Mouse (Mus musculus) lung, adult 2 months (tissue): Measurements from ENCODE around the gene Gck.

Source experiments
- CTCF ChIP-seq: fragments of 200-500 bp; IDR thresholded peaks from 2 replicates; pipeline ENCODE4 v1.5.1; 2011; ENCODE audit warnings: mild to moderate bottlenecking, low read length, control low read depth; ENCODE audit not compliant: insufficient read depth
- POLR2A ChIP-seq: fragments of 200-500 bp; IDR thresholded peaks from 2 replicates; pipeline ENCODE4 v1.6.1; 2011; ENCODE audit warnings: low read depth, mild to moderate bottlenecking, control low read depth, low read length, borderline replicate concordance; ENCODE audit errors: extremely low read depth

DNA sequence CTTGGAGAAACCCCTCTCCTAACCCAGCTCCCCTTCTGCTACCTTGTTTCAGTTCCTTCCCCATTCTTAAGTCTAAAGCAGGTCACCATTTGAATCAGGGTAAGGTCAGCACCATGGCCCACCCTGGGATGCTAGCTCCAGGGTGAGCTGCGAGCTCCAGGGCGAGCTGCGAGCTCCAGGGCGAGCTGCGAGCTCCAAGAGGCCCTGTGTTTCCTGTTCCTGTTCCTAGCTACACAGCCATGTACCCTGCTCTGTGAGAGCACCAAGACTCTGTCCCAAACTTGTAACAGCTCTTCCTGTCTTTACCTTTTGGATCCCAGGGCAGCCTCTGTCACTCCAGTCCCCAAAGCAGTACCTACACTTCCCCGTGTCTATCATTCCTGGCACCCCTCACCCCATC, 24.2 kb upstream of the Gck start:
- no peak for TF ChIP-seq POLR2A
- no peak for TF ChIP-seq CTCF
